Mouse (Mus musculus) embryo, embryonic 10.5 days (tissue): ENCODE data around the gene Ykt6.
"Not testable (repeated sequence)": the region's sequence is repeated elsewhere in the genome, so short reads cannot be mapped to it uniquely, and the experiment has no call there.

ENCODE experiments used
- DNase-seq: peaks from one replicate; pipeline ENCODE4 v3.0.0-alpha.2; 2015; ENCODE audit warnings: low spot score

Ykt6 gene

DNA sequence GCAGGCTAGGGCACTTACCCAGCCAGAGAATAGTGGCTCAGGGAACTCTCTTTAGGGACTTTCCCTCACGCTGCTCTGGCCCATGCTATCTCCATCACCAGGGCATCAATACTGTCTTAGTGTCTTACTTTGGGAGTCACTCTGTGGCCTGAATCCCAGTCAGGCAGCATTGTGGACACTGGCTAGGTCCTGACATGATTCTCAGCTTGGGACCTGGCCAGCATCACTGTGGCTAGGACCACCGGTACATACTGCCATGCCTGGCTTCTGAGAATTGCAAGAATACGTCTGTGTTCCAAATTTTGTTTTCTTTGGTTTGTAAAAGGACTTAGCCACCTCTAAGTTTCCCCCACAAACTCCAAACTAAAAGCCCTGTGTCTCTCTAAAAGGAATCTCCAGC lies 39.4 kb downstream of the Ykt6 start:
- no peak for DNase-seq

- peak; percentile 93 for DNase-seq
These were observed 40.5 kb downstream of the Ykt6 start for GRCm38 (mm10) chr11:5995989-5996388.

DNA sequence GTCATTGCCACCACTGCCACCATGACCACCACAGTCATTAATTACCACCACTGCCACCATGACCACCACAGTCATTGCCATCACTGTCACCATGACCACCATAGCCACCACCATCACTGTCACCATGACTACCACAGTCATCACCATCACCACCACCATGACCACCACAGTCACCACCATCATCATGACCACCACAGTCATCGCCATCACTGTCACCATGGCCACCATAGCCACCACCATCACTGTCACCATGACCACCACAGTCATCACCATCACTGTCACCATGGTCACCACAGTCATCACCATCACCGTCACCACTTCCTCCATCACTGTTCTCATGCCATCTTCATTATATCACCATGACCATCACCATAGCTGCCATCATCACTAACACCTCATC lies 43.0 kb downstream of the Ykt6 start:
- DNase-seq: no peak

GRCm38 (mm10) chr11:5999832-6000771 lies 44.6 kb downstream of the Ykt6 start:
- DNase-seq: peak; percentile 79

DNA sequence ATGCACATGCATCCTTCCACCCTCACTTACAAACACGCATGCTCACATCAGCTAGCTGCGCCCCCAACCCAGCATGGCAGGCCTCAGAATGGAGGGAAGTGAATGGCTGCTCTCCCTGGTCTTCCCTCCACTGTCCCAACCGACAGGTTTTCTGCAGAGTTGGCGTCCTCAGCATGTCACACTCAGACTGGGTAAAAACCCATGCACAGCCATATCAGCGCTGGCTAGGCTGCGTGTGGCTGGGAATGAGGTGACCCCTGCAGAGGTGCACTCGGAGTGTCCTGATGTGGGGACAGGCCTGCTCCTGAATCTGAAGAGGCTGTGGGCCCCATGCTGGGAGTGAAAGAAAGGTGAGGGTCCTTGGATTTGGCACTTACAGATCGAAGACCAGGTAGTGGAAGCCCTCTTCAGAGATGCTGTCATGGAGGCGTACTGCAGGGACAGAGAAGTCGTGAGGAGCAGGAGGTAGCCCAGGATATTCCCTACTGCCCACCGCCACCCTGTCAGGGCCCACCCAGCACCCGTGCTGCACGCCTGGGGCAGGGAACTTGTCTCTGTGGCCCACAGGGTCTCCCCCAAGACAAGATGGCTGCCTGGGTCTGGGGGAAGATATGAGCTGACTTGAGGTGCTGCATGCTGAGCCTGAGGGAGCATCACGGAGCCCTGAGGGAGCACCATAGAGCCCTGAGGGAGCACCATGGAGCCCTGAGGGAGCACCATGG lies 45.6 kb downstream of the Ykt6 start:
- DNase-seq: no peak

GRCm38 (mm10) chr11:6001981-6002649 lies 46.6 kb downstream of the Ykt6 start:
- DNase-seq: no peak

- no peak for DNase-seq
These were observed 47.6 kb downstream of the Ykt6 start for GRCm38 (mm10) chr11:6003046-6003639.

- not testable (repeated sequence) for DNase-seq
These were observed 50.0 kb downstream of the Ykt6 start for GRCm38 (mm10) chr11:6005374-6006043.

- not testable (repeated sequence) for DNase-seq
These were observed 51.0 kb downstream of the Ykt6 start for GRCm38 (mm10) chr11:6006351-6007009.

GRCm38 (mm10) chr11:6007010-6007778 lies 51.7 kb downstream of the Ykt6 start:
- not testable (repeated sequence) for DNase-seq

GRCm38 (mm10) chr11:6007779-6008128 lies 52.3 kb downstream of the Ykt6 start:
- DNase-seq: not testable (repeated sequence)

DNA sequence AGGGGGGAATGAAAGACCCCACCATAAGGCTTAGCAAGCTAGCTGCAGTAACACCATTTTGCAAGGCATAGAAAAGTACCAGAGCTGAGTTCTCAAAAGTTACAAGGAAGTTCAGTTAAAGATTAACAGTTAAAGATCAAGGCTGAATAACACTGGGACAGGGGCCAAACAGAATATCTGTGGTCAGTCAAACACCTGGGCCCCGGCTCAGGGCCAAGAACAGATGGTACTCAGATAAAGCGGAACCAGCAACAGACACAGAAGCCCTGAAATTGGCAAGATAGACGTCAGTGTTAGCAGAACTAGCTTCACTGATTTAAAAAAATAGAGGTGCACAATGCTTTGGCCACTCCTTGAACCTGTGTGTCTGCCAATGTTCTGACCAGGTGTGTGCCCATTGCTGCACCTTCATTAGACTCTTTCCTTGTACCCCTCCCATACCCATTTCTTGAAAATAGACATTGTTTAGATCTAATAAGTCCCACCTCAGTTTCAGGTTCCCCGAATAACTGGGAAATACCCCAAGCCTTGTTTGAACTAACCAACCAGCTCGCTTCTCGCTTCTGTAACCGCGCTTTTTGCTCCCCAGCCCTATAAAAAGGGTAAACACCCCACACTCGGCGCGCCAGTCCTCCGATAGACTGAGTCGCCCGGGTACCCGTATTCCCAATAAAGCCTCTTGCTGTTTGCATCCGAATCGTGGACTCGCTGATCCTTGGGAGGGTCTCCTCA lies 55.4 kb downstream of the Ykt6 start:
- DNase-seq: not testable (repeated sequence)

- no peak for DNase-seq
These were observed 56.4 kb downstream of the Ykt6 start for GRCm38 (mm10) chr11:6011879-6012278.

- peak; percentile 20 for DNase-seq
These were observed 57.9 kb downstream of the Ykt6 start for GRCm38 (mm10) chr11:6013359-6013758.

- no peak for DNase-seq
These were observed 59.5 kb downstream of the Ykt6 start for GRCm38 (mm10) chr11:6015011-6015431.

DNA sequence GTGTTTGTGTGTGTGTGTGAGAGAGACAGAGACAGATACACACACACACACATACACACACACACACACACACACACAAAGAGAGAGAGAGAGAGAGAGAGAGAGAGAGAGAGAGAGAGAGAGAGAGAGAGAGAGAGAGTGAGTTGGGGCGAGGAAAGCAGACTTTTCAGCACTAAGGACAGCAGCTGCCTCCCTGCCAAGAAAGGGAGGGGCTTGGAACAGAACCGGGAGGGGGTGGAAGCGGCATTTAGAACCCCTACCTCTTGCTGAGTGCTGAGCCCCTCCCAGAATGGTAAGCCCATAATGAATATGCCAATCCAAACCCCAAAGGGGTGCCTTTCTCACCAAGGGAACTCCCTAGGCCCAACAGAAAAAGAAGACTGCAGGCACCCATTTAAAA lies 60.9 kb downstream of the Ykt6 start:
- peak; percentile 50 for DNase-seq

- DNase-seq: no peak
These were observed 61.4 kb downstream of the Ykt6 start for GRCm38 (mm10) chr11:6016797-6017395.
